Mouse (Mus musculus): ENCODE results near the gene Aplp2.

The Aplp2 gene

GRCm38 (mm10) chr9:31211690-31212499 lies at the start of gene Aplp2:
Aplp2 (minus strand) TSS chr9:31211815.
- peak; percentile 99 for DNase-seq

DNA sequence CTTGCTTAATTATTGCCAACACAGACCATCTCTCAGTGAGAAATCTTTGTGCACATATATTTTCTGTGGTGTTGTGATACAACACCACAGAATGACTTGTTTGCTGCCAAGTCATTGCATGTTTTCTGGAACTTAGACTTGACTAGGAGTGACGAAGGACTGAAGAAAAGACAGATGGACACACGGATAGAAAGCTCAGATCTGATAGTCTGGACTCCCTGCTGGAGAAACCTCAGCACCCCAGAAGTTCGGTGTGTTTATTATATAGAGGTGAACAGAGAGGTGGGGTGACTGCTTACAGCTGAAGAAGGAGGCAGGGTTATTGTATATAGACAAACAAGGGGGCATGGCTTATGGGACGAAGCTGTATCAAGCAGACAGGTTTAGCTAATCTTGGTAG lies 48.6 kb upstream of the Aplp2 start:
- DNase-seq, result no peak

DNA sequence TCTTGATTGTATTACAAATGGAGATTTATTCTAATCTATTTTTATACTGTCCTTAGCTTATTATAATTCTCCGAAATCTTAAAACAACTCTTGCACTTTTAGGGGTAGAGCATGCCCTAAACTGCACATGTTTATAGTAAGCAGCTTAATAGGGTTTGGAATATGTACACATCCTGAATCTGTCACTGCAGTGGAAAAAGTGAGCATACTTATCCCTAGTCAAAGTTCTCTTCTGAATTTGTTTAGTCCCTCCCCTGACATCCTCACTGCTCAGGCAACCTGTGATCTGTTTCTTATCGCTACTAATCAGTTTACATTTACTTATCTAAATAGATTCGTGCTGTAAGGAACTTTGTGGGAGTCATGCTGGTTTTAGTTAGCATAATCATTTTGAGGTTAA lies 46.6 kb upstream of the Aplp2 start:
- no peak for DNase-seq

GRCm38 (mm10) chr9:31255953-31256352 lies 44.3 kb upstream of the Aplp2 start:
- DNase-seq, result no peak

DNA sequence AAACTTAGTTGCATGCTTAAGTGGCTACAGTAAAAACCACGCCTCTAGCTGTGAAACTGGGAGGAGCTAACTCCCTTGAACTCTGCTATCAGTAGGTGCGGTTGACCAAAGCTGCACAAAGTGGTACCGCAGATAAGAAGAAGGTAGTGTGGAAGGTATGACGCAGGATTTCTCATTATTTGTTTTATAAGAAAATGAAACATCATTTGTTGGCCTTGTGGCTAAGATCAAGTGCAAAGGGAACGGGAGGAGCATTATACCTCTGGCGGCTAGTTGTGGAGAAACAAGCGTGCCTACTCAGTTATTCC lies 43.0 kb upstream of the Aplp2 start:
- no peak for DNase-seq

- no peak for DNase-seq
Measured at GRCm38 (mm10) chr9:31253866-31254696, 42.5 kb upstream of the Aplp2 start.

- DNase-seq, result peak; percentile 62
Measured at GRCm38 (mm10) chr9:31253311-31253734, 41.7 kb upstream of the Aplp2 start.

GRCm38 (mm10) chr9:31252182-31252799 lies 40.7 kb upstream of the Aplp2 start:
- peak; percentile 57 for DNase-seq

DNA sequence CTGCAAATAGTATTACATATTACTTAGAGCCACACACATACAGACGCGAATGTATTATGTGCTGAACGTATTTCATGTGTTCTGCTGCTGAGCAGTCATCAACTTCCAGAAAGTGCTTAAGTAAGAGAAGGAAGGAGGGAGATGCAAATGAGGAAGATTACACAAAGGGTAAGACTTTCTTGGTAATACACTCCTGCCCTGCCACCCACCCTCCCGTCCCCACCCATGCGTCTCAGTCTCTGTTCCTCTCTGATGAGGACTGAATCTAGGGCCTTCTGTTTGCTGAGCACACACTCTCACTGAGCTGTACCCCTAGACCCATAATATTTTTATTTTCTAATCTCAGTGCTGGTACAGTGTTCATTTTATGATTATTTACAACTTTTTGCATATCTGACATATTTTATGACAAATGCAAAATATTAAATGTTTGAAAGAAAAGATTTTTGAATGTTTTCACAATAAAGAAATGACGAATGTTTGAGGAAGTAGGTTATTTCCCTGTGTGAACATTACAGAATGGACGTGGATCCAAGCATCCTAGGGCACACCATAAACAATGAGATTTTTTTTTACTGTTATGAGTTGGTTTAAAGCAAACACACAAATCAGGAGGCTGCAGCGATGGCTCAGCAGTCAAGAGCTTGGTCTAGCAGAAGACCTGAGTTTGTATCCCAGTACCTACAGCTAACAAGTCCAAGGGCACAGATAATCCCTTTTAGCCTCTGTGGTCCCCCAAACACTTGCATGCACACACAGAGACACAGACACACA lies 36.0 kb upstream of the Aplp2 start:
- no peak for DNase-seq

- DNase-seq, result no peak
Measured at GRCm38 (mm10) chr9:31246421-31246820, 34.8 kb upstream of the Aplp2 start.

DNA sequence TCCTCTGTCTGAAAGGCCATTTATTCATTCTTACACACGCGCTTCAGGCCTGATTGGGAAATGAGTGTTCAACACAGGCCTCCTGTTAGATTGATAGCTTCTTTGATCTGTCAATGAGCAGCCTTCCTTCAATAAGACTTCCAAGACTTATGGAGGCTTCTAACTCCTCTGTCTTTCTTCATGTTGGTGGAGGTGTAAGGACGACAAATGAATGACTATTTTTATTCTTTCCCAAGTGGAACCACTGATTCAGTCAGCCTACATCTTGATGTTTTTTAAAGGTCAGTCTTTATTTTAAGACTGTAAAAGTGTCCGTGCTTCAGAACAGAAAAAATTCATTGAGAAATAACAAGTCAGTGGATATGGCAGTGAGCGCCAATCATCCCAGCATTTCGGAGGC lies 33.4 kb upstream of the Aplp2 start:
- DNase-seq, result no peak

GRCm38 (mm10) chr9:31243939-31244333 lies 32.3 kb upstream of the Aplp2 start:
- no peak for DNase-seq

DNA sequence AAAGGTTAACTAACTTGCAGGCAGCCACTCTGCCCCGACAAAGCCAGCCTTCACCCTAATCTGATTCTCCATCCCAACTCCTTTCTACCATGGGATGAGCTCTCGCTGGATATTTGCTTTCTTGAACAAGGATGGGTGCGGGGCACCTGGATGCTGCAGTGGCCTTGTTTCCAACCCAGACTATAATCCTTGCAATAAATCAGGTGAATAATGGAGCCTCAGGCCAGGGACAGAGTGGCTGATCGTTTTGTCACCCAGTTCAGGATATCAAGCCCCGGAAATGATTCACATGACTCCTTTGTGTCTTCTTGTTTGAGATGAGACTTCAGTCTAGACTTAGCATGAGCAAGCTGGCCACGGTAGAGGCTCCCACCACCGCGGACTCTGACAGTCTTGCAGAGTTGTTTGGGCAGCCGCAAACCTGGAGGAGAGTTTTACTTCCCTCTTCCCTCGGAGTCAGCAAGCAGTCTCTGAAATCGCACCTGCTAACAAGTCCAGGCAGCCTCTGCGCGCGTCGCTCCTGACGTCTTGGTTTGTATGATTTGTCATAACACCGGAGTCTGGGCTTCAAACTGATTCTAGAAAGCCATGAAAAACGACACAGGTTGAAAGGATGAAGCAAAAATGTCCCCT lies 31.8 kb upstream of the Aplp2 start:
- no peak for DNase-seq

DNA sequence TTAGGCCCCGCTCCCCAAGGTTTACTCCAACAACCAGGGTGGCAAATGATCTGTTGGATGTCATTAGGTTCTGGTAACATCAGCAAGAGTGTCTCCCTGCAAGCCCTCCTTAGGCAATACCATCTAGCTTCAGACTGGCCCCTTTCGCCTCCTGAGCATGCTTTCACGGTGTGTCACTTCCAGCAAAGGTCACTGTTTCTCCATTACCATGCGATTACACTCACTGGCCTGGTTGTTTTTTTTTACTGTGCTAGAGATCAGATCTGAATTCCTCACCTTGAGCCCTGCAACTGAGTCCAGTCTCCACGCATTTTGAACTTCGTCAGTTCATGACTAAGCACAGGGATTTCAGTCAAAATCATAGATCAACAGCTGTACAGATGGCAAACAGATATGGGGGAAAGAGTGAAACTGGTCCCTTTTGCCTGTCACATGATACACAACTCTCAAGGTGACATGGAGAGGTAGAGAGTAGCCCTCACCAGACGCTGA lies 29.6 kb upstream of the Aplp2 start:
- DNase-seq, result no peak

DNA sequence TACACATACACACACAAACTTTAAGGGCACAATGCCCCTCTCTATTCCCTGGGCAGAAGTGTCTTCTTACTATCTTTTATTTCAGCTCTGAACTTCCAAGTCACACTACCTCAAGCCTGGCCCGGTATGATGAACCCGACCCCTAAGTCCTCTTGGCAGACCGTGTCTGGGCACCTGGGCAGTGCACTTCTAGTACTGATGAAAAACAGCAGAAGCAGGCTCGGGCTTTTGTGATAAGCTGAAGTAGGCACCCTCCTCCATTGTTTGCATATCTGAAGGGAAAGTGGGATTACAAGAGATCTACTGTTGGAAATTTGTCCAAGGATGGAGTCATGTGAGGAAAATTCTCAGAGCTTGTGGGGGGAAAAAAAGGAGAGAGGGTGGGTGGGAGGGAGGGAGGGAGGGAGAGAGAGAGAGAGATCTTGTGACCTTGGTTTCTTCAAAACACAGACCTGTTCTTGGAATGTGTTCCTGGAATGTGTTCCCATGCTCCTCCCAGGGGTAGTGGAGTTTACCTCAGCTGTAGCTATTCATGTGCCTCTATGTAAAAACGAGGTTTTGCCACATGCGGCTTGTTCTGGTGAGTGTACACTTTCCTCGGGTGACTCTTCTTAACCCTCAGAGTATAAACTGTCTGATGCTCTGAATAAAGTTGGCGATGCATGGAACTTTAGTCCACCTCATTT lies 29.1 kb upstream of the Aplp2 start:
- DNase-seq, result no peak

GRCm38 (mm10) chr9:31239551-31239950 lies 27.9 kb upstream of the Aplp2 start:
- DNase-seq, result no peak

- no peak for DNase-seq
Measured at GRCm38 (mm10) chr9:31238526-31238925, 26.9 kb upstream of the Aplp2 start.

GRCm38 (mm10) chr9:31236079-31236478 lies 24.5 kb upstream of the Aplp2 start:
- no peak for DNase-seq

GRCm38 (mm10) chr9:31235489-31235888 lies 23.9 kb upstream of the Aplp2 start:
- no peak for DNase-seq

GRCm38 (mm10) chr9:31235030-31235429 lies 23.4 kb upstream of the Aplp2 start:
- DNase-seq, result no peak

DNA sequence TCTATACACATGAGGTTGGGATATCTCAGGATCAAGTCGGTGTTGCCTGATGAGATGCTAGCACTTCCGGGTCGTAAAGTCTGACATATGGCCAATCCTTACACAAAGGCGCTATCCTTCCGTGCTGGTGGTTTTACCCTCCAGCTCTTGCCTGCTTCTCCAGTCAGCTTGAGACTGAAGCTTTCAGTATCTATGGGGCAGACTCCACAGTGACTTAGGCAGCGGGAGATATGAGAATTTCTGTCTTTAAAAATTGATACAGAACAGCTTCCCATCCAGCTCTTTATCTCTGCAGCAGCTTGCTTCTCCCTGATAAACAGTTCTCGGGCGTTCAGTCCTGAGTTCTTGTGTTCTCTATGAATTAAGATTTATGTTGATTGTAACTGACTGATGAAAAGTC lies 14.9 kb upstream of the Aplp2 start:
- no peak for DNase-seq

GRCm38 (mm10) chr9:31225808-31226207 lies 14.2 kb upstream of the Aplp2 start:
- no peak for DNase-seq
